Mouse (Mus musculus) heart, adult 2 months (tissue): ENCODE results near the gene Zfp978. TPM values are rescaled to one million over a fixed set of nuclear protein-coding genes. Genes with fewer than 3 reads are reported as not detected.
A peak's percentile ranks its signal among the peaks of the same experiment; 100 is the strongest.
"Not testable (repeated sequence)": the region's sequence is repeated elsewhere in the genome, so short reads cannot be mapped to it uniquely, and the experiment has no call there.

ENCODE experiments used
- DNase-seq, 2 experiments: peaks; one replicate each; pipeline ENCODE4 v3.0.0; 2021
- H3K27ac ChIP-seq: fragments of 200-600 bp; 2 replicates; pipeline ENCODE4 v1.8.1; 2022
- H3K27me3 ChIP-seq: fragments of 200-500 bp; 2 replicates; pipeline ENCODE4 v1.6.1; 2012; ENCODE audit warnings: mild to moderate bottlenecking, low read length, inconsistent platforms, mixed read lengths; ENCODE audit not compliant: control insufficient read depth, insufficient read depth
- H3K36me3 ChIP-seq: fragments of 200-500 bp; 2 replicates; pipeline ENCODE4 v1.6.1; 2012; ENCODE audit warnings: low read length, inconsistent platforms; ENCODE audit not compliant: control insufficient read depth, insufficient read depth
- H3K4me1 ChIP-seq: fragments of 200-500 bp; 2 replicates; pipeline ENCODE4 v1.6.1; 2011; ENCODE audit warnings: low read length; ENCODE audit not compliant: control insufficient read depth, insufficient read depth
- H3K4me3 ChIP-seq: fragments of 200-600 bp; 2 replicates; pipeline ENCODE4 v1.8.1; 2022
- H3K79me2 ChIP-seq: fragments of 200-500 bp; replicated peaks from 2 replicates; pipeline ENCODE4 v1.6.1; 2012; ENCODE audit warnings: mild to moderate bottlenecking, inconsistent platforms, low read length, moderate library complexity, mixed read lengths; ENCODE audit not compliant: control insufficient read depth, insufficient read depth
- H3K9ac ChIP-seq: fragments of 200-500 bp; 2 replicates; pipeline ENCODE4 v1.6.1; 2012; ENCODE audit warnings: low read depth, mild to moderate bottlenecking, control low read depth, inconsistent platforms, low read length, mixed read lengths
- WGBS: fragments of 180-500 bp; shearing (Covaris S2); methylation state at CpG from one replicate; pipeline ENCODE4 v1.1.7; 2018; 5-methylcytosine and 5-hydroxymethylcytosine counted together
- intact Hi-C: fragments of 180-260 bp; cut with DNase I; formaldehyde crosslinking; loops from one replicate; pipeline ENCODE4 v1.15.1; 2025
- polyA plus RNA-seq: library from polyadenylated mRNA; depleted of rRNA; stranded (reverse); fragments of >200 nt; gene quantifications from 2 replicates; pipeline ENCODE4 v1.2.3, GENCODE M21; 2012
- total RNA-seq, 2 experiments: library from RNA; stranded (reverse); gene quantifications; 2 replicates each; pipeline ENCODE4 v1.2.3; 2021

Zfp978 gene
- total and polyA plus RNA-seq, 3 experiments: 0.27 to 0.42 TPM; not detected in 1

- H3K79me2 ChIP-seq, H3K36me3 ChIP-seq, H3K4me1 ChIP-seq, H3K4me3 ChIP-seq, H3K9ac ChIP-seq, H3K27me3 ChIP-seq, H3K27ac ChIP-seq, intact Hi-C loops: not testable (repeated sequence)
- 66% methylated on average over 6 of the region's 6 CpGs for WGBS
- peak in 1 of 2 experiments; percentile 8 for DNase-seq
Measured at GRCm38 (mm10) chr4:147397934-147398682, 37.0 kb downstream of the Zfp978 start.

GRCm38 (mm10) chr4:147398741-147399140 is 37.6 kb downstream of the Zfp978 start:
- H3K9ac ChIP-seq: not testable (repeated sequence)

GRCm38 (mm10) chr4:147399505-147399904 is 38.4 kb downstream of the Zfp978 start:
- intact Hi-C loops, H3K27me3 ChIP-seq, H3K79me2 ChIP-seq, H3K4me3 ChIP-seq, DNase-seq, H3K36me3 ChIP-seq, H3K4me1 ChIP-seq, H3K27ac ChIP-seq, H3K9ac ChIP-seq: not testable (repeated sequence)
- 63% methylated on average over 3 of the region's 3 CpGs for WGBS

More at GRCm38 (mm10) chr4:147398741-147399140, 37.6 kb downstream of the Zfp978 start:
- H3K79me2 ChIP-seq, intact Hi-C loops, H3K36me3 ChIP-seq, H3K27ac ChIP-seq, H3K4me3 ChIP-seq, H3K27me3 ChIP-seq, H3K4me1 ChIP-seq: not testable (repeated sequence)
- peak in 1 of 2 experiments; percentile 15 for DNase-seq
- WGBS: 79% methylated on average over 1 of the region's 1 CpGs

GRCm38 (mm10) chr4:147400031-147400847 is 39.1 kb downstream of the Zfp978 start:
- H3K27ac ChIP-seq, H3K36me3 ChIP-seq, intact Hi-C loops, H3K4me3 ChIP-seq, H3K4me1 ChIP-seq, H3K27me3 ChIP-seq, H3K79me2 ChIP-seq, H3K9ac ChIP-seq: not testable (repeated sequence)
- peak in 1 of 2 experiments; percentile 25 for DNase-seq
- 77% methylated on average over 8 of the region's 8 CpGs for WGBS

DNA sequence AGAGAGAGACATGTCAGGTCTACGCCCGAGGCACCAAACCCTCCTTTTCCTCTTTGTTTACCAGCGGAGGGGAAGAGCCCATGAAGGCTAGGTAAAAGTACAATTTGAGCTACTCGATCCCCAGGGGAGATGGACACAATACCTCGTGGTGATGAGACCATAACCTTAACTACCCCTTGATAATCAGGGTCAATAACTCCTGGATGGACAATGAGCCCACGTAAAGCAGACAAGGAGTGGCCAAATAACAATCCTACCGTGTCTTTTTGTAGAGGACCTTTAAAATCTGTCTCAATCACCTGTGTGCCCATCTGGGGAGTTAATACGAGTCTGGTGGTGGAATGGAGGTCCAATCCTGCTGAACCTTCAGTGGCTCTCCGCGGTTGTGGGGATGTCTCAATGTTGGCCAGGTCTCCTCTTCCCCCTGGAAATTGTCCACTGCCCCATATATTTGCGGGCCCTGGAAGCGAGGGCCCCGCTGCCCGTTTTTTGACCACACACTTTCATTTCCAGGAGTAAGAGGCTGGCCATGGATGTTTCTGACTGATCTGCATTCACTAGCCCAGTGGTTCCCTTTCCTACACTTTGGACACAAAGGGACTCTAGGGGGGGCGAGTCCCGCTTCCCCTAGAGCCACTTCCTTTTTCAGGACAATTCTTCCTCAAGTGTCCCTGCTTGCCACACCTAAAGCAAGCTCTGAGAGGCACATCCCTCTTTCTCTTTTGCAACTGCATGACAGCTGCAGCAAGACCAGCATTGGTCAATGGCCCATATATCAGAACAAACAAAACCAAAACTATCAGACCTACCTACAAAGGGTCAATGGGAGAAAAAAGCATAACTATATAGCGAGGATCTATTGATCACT is 40.0 kb downstream of the Zfp978 start:
- intact Hi-C loops, H3K27me3 ChIP-seq, H3K27ac ChIP-seq, DNase-seq, H3K9ac ChIP-seq, H3K36me3 ChIP-seq, H3K4me1 ChIP-seq, H3K4me3 ChIP-seq, H3K79me2 ChIP-seq: not testable (repeated sequence)
- 75% methylated on average over 17 of the region's 17 CpGs for WGBS

DNA sequence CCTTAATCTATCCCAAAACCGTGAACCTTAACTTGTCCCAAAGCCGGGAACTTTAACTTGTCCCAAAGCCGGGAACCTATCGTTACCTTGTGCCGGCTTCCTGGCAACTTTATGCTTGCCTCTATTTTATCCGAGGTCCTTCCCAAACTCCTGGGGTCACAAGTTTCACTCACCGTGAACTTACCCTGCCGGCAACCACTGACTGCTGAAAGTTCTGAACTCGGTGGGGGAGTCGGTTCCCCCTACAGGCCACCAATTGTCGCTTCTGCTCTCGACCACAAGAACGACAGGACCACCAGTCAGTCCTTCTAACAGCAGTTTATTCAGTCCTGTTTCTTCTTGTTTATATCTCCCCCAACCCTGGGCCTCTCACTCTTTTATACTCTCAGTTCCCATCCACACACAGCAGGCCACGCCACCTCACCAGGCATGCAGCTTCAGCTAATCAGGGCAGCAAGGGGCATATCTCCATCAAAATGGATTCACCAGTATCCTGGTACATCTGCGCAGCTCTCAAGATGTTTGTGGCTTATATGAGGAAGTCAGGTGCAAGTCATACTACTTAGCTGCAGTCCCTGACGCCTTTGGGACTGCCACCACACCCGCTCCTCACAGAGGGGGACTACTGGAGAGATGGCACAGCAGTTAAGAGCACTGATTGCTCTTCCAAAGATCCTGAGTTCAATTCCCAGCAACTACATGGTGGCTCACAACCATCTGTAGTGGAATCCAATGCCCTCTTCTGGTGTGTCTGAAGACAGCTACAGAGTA is 40.8 kb downstream of the Zfp978 start:
- DNase-seq, H3K36me3 ChIP-seq, H3K4me1 ChIP-seq, H3K9ac ChIP-seq, H3K79me2 ChIP-seq, H3K27ac ChIP-seq, H3K4me3 ChIP-seq, intact Hi-C loops, H3K27me3 ChIP-seq: not testable (repeated sequence)
- WGBS: 75% methylated on average over 17 of the region's 17 CpGs

- intact Hi-C loops, H3K27ac ChIP-seq: not testable (repeated sequence)
- WGBS: 19% methylated on average over 1 of the region's 1 CpGs
Measured at GRCm38 (mm10) chr4:147402507-147402890, 41.4 kb downstream of the Zfp978 start.

GRCm38 (mm10) chr4:147403509-147403908 is 42.4 kb downstream of the Zfp978 start:
- H3K79me2 ChIP-seq, H3K4me3 ChIP-seq, DNase-seq, H3K36me3 ChIP-seq, H3K27ac ChIP-seq, H3K4me1 ChIP-seq, H3K27me3 ChIP-seq, H3K9ac ChIP-seq, intact Hi-C loops: not testable (repeated sequence)
- 79% methylated on average over 6 of the region's 6 CpGs for WGBS

More at GRCm38 (mm10) chr4:147402507-147402890, 41.4 kb downstream of the Zfp978 start:
- not testable (repeated sequence) for H3K4me1 ChIP-seq, H3K4me3 ChIP-seq, H3K79me2 ChIP-seq, DNase-seq, H3K27me3 ChIP-seq, H3K36me3 ChIP-seq, H3K9ac ChIP-seq
